Mouse (Mus musculus): ENCODE measurements around the gene Cdc6. TPM values are rescaled to one million over a fixed set of nuclear protein-coding genes. Genes with fewer than 3 reads are reported as not detected.

Cdc6 gene
- 2.5 and 3.2 TPM in 2 replicates for polyA plus RNA-seq (2012)

GRCm38 (mm10) chr11:98907437-98908173 is at the start of gene Cdc6:
Cdc6 (plus strand) TSS chr11:98907801.

DNA sequence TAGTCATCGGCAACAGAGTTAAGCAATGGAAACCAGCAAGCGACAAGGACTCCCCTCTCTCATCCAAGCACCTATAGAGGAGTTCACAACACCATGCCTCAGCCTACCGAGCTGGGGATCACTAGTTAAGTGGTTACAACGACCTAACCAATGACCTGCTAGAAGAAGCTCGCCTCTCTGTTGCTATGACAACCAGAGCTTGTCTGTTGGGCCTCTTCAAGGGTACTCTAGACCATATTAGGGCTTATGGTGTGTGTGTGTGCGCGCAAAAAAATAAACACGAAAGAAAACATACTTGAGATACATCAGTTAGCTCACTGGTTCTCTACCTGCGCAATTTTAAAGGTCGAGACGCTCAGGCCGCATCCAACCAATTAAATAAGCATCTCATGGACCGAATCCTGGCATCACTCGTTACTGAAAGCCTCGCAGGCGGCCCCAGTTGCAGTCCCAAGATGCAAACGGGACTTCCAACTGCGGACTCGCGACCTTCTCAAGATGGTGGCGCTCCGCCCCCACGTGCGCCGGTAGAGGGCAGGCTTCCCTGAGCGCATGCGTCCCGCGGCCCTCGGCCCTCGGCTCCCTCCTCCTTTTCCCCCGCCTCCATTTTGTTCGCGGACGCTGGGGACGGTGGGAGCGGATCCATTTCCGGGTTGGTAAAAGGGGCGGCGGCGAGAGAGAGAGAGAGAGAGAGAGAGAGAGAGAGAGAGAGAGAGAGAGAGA is 44.4 kb upstream of the Cdc6 start, which contains the start of gene Wipf2:
TSS of gene Wipf2 (plus strand) at position 611 of the 723 bp plus-strand sequence.

GRCm38 (mm10) chr11:98927438-98928076 is 20.0 kb downstream of the Cdc6 start, which contains the start of gene Rara:
Rara (plus strand) TSS chr11:98927818.

Other genes starting within 250 kb of the Cdc6 start
- 0.05 TPM in 1 of 2 replicates, not detected in the other for gene Gsdma, start 243.4 kb upstream of the Cdc6 start, polyA plus RNA-seq (2012)
- gene Psmd3, start 225.2 kb upstream of the Cdc6 start, polyA plus RNA-seq (2012) = 145 and 178 TPM in 2 replicates
- gene Csf3, start 206.5 kb upstream of the Cdc6 start, polyA plus RNA-seq (2012) = 0.08 and 0.45 TPM in 2 replicates
- gene Med24, start 178.4 kb upstream of the Cdc6 start, polyA plus RNA-seq (2012) = 92.5 and 107 TPM in 2 replicates
- gene Thra, start 167.2 kb upstream of the Cdc6 start, polyA plus RNA-seq (2012) = 76.8 and 81.3 TPM in 2 replicates
- gene Nr1d1, start 132.5 kb upstream of the Cdc6 start, polyA plus RNA-seq (2012) = 6.6 and 10.2 TPM in 2 replicates
- 72.9 and 73.6 TPM in 2 replicates for gene Msl1, start 112.3 kb upstream of the Cdc6 start, polyA plus RNA-seq (2012)
- gene Casc3, start 102.9 kb upstream of the Cdc6 start, polyA plus RNA-seq (2012) = 35.5 and 41.4 TPM in 2 replicates
- gene Rapgefl1, start 71.0 kb upstream of the Cdc6 start, polyA plus RNA-seq (2012) = 0.75 and 1.0 TPM in 2 replicates
- gene Wipf2, start 44.2 kb upstream of the Cdc6 start, polyA plus RNA-seq (2012) = 24.6 and 26.7 TPM in 2 replicates
- 63.7 and 64.3 TPM in 2 replicates for gene Rara, start 20.0 kb downstream of the Cdc6 start, polyA plus RNA-seq (2012)
- 0.11 TPM in 1 of 2 replicates, not detected in the other for gene Gjd3, start 75.2 kb downstream of the Cdc6 start, polyA plus RNA-seq (2012)
- gene Top2a, start 116.4 kb downstream of the Cdc6 start, polyA plus RNA-seq (2012) = 17.4 and 24.1 TPM in 2 replicates
- 1,080 and 1,224 TPM in 2 replicates for gene Igfbp4, start 133.4 kb downstream of the Cdc6 start, polyA plus RNA-seq (2012)
- 0.91 and 2.4 TPM in 2 replicates for gene Tns4, start 181.5 kb downstream of the Cdc6 start, polyA plus RNA-seq (2012)
- 0.24 and 1.8 TPM in 2 replicates for gene Ccr7, start 247.3 kb downstream of the Cdc6 start, polyA plus RNA-seq (2012)

All from megakaryocyte-erythroid progenitor cell, adult 5 weeks (primary cell).